In the genomic region with DNA sequence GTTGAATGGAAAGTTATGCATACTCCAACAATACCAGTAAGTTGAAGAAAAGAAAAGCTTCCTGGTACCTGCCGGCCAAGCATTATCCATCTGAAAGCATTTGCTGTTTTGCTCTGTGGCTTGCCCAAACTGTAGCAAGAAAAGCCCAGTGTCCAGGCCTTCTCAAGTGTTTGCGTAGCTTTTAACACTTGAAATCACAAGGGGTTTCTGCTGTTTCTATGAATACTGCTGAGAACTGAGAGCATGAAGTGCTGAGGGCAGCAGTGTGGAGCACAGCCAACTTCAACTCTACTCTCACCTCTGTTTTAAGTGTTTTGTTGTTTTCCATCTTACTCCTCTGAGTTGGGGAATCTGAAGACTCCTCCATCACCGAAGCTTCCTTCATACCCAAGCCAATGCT, we compare ENCODE assay signal across 18 mouse cellular contexts. TPM values are rescaled to one million over a fixed set of nuclear protein-coding genes. Genes with fewer than 3 reads are reported as not detected.
"Had no signal": no experiment of that assay in that cellular context is flagged by ENCODE, and none has a peak within 500 bp of the region (broad histone marks: within the 10 kb centered on the region; RNA-seq: fewer than 3 reads in every experiment).

No protein-coding gene starts in this region.

- H3K4me2 ChIP-seq: limb, embryonic 15.5 days; liver, embryonic 12.5 days; midbrain, embryonic 12.5 days; neural tube, embryonic 12.5 days; stomach, embryonic 15.5 days had no signal

- H3K9me3 ChIP-seq: limb, embryonic 15.5 days; liver, embryonic 12.5 days; midbrain, embryonic 10.5 days; midbrain, embryonic 12.5 days; neural tube, embryonic 12.5 days; stomach, embryonic 15.5 days had no signal

- H3K36me3 ChIP-seq: limb, embryonic 15.5 days; liver, embryonic 12.5 days; midbrain, embryonic 10.5 days; midbrain, embryonic 12.5 days; neural tube, embryonic 12.5 days; stomach, embryonic 15.5 days had no signal

- H3K4me1 ChIP-seq: limb, embryonic 15.5 days; liver, embryonic 12.5 days; midbrain, embryonic 10.5 days; midbrain, embryonic 12.5 days; neural tube, embryonic 12.5 days; stomach, embryonic 15.5 days had no signal

- H3K27me3 ChIP-seq: limb, embryonic 15.5 days; liver, embryonic 12.5 days; midbrain, embryonic 12.5 days; neural tube, embryonic 12.5 days; stomach, embryonic 15.5 days had no signal

- H3K9ac ChIP-seq: limb, embryonic 15.5 days; liver, embryonic 12.5 days; liver, embryonic 14.5 days; midbrain, embryonic 12.5 days; neural tube, embryonic 12.5 days; stomach, embryonic 15.5 days had no signal

- H3K27ac ChIP-seq: limb, embryonic 15.5 days; liver, embryonic 12.5 days; liver, embryonic 14.5 days; midbrain, embryonic 10.5 days; midbrain, embryonic 12.5 days; neural tube, embryonic 12.5 days; stomach, embryonic 15.5 days; stomach, postnatal 0 days had no signal

- ATAC-seq: liver, embryonic 12.5 days; midbrain, embryonic 16.5 days had no signal

- DNase-seq: midbrain, embryonic 14.5 days; right cerebral cortex, postnatal 14 days; thymus, adult 2 months; thymus, postnatal 25 days; thymus, postnatal 4 days had no signal

- H3K4me3 ChIP-seq: limb, embryonic 15.5 days; liver, embryonic 12.5 days; midbrain, embryonic 10.5 days; midbrain, embryonic 12.5 days; neural tube, embryonic 12.5 days; stomach, embryonic 15.5 days had no signal

RNA-seq across cellular contexts. Expression of a gene that starts 15.5 kb away (rescaled TPM):
- total RNA-seq: megakaryocyte, adult 5-6 weeks; megakaryocyte-erythroid progenitor cell, adult 5-6 weeks; neutrophil, adult 5-6 weeks had no signal
- polyA plus RNA-seq: liver, adult 2 months had no signal
